Mouse (Mus musculus): ENCODE measurements around the gene Etv3.

Gene Etv3

GRCm38 (mm10) chr3:87560156-87560555 lies 34.9 kb downstream of the Etv3 start:
- no peak for DNase-seq

- no peak for DNase-seq
Observed at GRCm38 (mm10) chr3:87561434-87561833, 36.2 kb downstream of the Etv3 start.

GRCm38 (mm10) chr3:87562370-87562769 lies 37.2 kb downstream of the Etv3 start:
- peak; percentile 77 for DNase-seq

- DNase-seq: no peak
Observed at GRCm38 (mm10) chr3:87563466-87563865, 38.3 kb downstream of the Etv3 start.

GRCm38 (mm10) chr3:87565623-87566022 lies 40.4 kb downstream of the Etv3 start:
- DNase-seq: no peak

- DNase-seq: peak; percentile 59
Observed at GRCm38 (mm10) chr3:87566066-87566465, 40.9 kb downstream of the Etv3 start.

GRCm38 (mm10) chr3:87567497-87567896 lies 42.3 kb downstream of the Etv3 start:
- no peak for DNase-seq

- DNase-seq: no peak
Observed at GRCm38 (mm10) chr3:87568681-87569080, 43.5 kb downstream of the Etv3 start.

- DNase-seq: no peak
Observed at GRCm38 (mm10) chr3:87575766-87576165, 50.6 kb downstream of the Etv3 start.

GRCm38 (mm10) chr3:87582259-87582658 lies 57.1 kb downstream of the Etv3 start:
- no peak for DNase-seq
